Mouse (Mus musculus): ENCODE results near the gene Crtc1. TPM values are rescaled to one million over a fixed set of nuclear protein-coding genes. Genes with fewer than 3 reads are reported as not detected.

Gene Crtc1
- polyA plus RNA-seq, 2 experiments: 2.9 to 3.9 TPM

- Histone ChIP-seq H3K4me1 (replicated peaks; ENCODE audit: control insufficient read depth in 2 of 2, insufficient read depth in 2 of 2, low read length in 1 of 2) (peaks cover 0 to 7% of the 10 kb centered on the region in 2 experiments; a peak in 1 of 4 replicates), H3K4me2 (ENCODE audit: low read depth) (no peak overlapping the region), H3K27me3 (ENCODE audit: control insufficient read depth, insufficient read depth, low read length) (no peaks in the 10 kb centered on the region), H3K4me3 (ENCODE audit: insufficient read depth in 1 of 2, low read depth in 2 of 2, low read length in 2 of 2) (no peak overlapping the region), H3K36me3 (replicated peaks; ENCODE audit: control insufficient read depth, insufficient read depth, low read depth) (no peaks in the 10 kb centered on the region), H3K9ac (replicated peaks) (no peak overlapping the region), H3K27ac (no peak overlapping the region), H3K9me3 (ENCODE audit: control insufficient read depth, low read length) (no peaks in the 10 kb centered on the region)
- DNase-seq (ENCODE audit: low read depth in 3 of 3, low spot score in 3 of 3) (no peak), ATAC-seq (ENCODE audit: insufficient read depth) (peak; percentile 65)
- 50% methylated on average over 4 of the region's 4 CpGs for WGBS (ENCODE audit: insufficient replicate concordance)
- TF ChIP-seq CTCF (IDR thresholded peaks at IDR 0.05; ENCODE audit: low read depth): no peak
- TF ChIP-seq EP300 (IDR thresholded peaks at IDR 0.05; ENCODE audit: low read depth): no peak
These were observed 6.3 kb downstream of the Crtc1 start for GRCm38 (mm10) chr8:70432991-70433536.

DNA sequence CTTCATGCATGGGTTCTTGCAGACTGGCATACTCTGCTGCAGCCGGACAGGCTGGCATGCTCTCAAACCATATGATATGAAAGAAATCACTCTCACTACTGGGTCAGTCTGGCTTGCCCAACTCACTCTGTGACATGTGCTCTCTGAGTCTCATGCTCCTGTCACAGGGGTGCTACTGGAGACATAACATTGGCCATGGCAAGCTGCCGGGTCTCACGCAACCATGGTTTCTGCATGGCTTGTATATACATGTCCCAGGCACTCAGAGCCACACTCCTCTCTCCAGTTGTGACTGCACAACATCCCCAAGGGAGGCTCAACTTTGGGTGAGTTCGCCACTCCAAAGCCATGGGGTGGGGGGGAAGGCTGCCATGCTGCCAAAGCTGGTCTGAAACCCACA, 8.2 kb downstream of the Crtc1 start:
- no peak for ATAC-seq (ENCODE audit: insufficient read depth)
- 75% methylated on average over 4 of the region's 4 CpGs for whole genome bisulfite sequencing (ENCODE audit: insufficient replicate concordance)

DNA sequence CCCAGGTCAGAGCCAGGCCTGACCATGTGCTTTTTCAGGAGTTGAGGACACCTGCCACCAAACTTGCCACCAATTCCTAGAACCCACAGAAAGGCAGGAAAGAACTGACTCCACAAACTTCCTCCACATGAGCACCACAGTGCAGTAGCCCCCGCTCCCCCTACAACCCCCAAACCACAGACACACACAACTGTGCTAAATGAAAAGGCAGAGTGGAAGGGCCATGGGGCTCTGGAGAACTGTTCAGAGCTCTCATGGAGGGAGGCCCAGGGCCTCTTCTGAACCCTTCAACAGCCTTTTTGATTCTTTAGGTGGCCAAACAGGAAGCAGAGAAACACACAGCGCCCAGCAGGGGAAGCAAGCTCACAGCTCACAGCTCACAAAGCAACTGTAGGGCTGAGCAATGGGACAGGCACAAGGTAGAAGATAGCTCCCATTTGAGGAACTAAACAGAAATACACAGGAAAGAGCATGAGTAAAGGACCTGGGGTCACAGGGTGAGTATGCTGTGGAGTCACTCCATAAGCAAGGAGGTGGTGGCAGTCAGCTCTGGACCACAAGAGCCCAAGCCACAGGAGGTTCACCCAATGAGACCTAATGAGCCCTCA, 13.0 kb downstream of the Crtc1 start:
- no peak for DNase-seq (ENCODE audit: low read depth in 3 of 3, low spot score in 3 of 3)
- Histone ChIP-seq H3K4me2 (ENCODE audit: low read depth) (no peak overlapping the region), H3K4me3 (ENCODE audit: insufficient read depth in 1 of 2, low read depth in 2 of 2, low read length in 2 of 2) (no peak overlapping the region), H3K27me3 (ENCODE audit: control insufficient read depth, insufficient read depth, low read length) (no peaks in the 10 kb centered on the region), H3K4me1 (replicated peaks; ENCODE audit: control insufficient read depth in 2 of 2, insufficient read depth in 2 of 2, low read length in 1 of 2) (peaks cover 13 to 32% of the 10 kb centered on the region in 2 experiments), H3K9ac (replicated peaks) (no peak overlapping the region), H3K36me3 (replicated peaks; ENCODE audit: control insufficient read depth, insufficient read depth, low read depth) (no peaks in the 10 kb centered on the region), H3K27ac (no peak overlapping the region), H3K9me3 (ENCODE audit: control insufficient read depth, low read length) (no peaks in the 10 kb centered on the region)
- ATAC-seq (ENCODE audit: insufficient read depth): no peak
- 51% methylated on average over 2 of the region's 2 CpGs for WGBS (ENCODE audit: insufficient replicate concordance)
- TF ChIP-seq EP300 (IDR thresholded peaks at IDR 0.05; ENCODE audit: low read depth): no peak
- TF ChIP-seq CTCF (IDR thresholded peaks at IDR 0.05; ENCODE audit: low read depth): no peak

More for the DNA sequence above, 8.2 kb downstream of the Crtc1 start:
- no peaks in the 10 kb centered on the region for H3K27me3 ChIP-seq (ENCODE audit: control insufficient read depth, insufficient read depth, low read length)
- H3K4me1 ChIP-seq (replicated peaks; ENCODE audit: control insufficient read depth in 2 of 2, insufficient read depth in 2 of 2, low read length in 1 of 2): peaks cover under 1 to 13% of the 10 kb centered on the region in 2 experiments; a peak in 2 of 4 replicates
- H3K9ac ChIP-seq (replicated peaks): no peak overlapping the region
- H3K4me2 ChIP-seq (ENCODE audit: low read depth): no peak overlapping the region
- H3K27ac ChIP-seq: no peak overlapping the region
- no peaks in the 10 kb centered on the region for H3K9me3 ChIP-seq (ENCODE audit: control insufficient read depth, low read length)
- no peak for DNase-seq (ENCODE audit: low read depth in 3 of 3, low spot score in 3 of 3)
- no peak overlapping the region for H3K4me3 ChIP-seq (ENCODE audit: insufficient read depth in 1 of 2, low read depth in 2 of 2, low read length in 2 of 2)
- no peaks in the 10 kb centered on the region for H3K36me3 ChIP-seq (replicated peaks; ENCODE audit: control insufficient read depth, insufficient read depth, low read depth)
- TF ChIP-seq CTCF (IDR thresholded peaks at IDR 0.05; ENCODE audit: low read depth) (no peak), EP300 (IDR thresholded peaks at IDR 0.05; ENCODE audit: low read depth) (no peak)

- TF ChIP-seq EP300 (IDR thresholded peaks at IDR 0.05; ENCODE audit: low read depth) (peak; percentile 40; the same call in 1 of the 2 replicates), CTCF (IDR thresholded peaks at IDR 0.05; ENCODE audit: low read depth) (no peak)
- no peak overlapping the region for H3K4me2 ChIP-seq (ENCODE audit: low read depth)
- H3K9me3 ChIP-seq (ENCODE audit: control insufficient read depth, low read length): no peaks in the 10 kb centered on the region
- peak overlapping the region; percentile 67 for H3K27ac ChIP-seq
- peak overlapping the region; percentile 20; the same call in 1 of the 2 replicates for H3K9ac ChIP-seq (replicated peaks)
- no peaks in the 10 kb centered on the region for H3K27me3 ChIP-seq (ENCODE audit: control insufficient read depth, insufficient read depth, low read length)
- no peaks in the 10 kb centered on the region for H3K36me3 ChIP-seq (replicated peaks; ENCODE audit: control insufficient read depth, insufficient read depth, low read depth)
- ATAC-seq (ENCODE audit: insufficient read depth) (peak; percentile 83), DNase-seq (ENCODE audit: low read depth in 3 of 3, low spot score in 3 of 3) (peak in 2 of 3 experiments; percentile 66 to 73)
- WGBS (ENCODE audit: insufficient replicate concordance): 25% methylated on average over 2 of the region's 2 CpGs
- H3K4me3 ChIP-seq (ENCODE audit: insufficient read depth in 1 of 2, low read depth in 2 of 2, low read length in 2 of 2): no peak overlapping the region
- H3K4me1 ChIP-seq (replicated peaks; ENCODE audit: control insufficient read depth in 2 of 2, insufficient read depth in 2 of 2, low read length in 1 of 2): peaks cover 23 to 51% of the 10 kb centered on the region in 2 experiments
These were observed 16.7 kb downstream of the Crtc1 start for GRCm38 (mm10) chr8:70422722-70423121.

GRCm38 (mm10) chr8:70421349-70422104, 17.9 kb downstream of the Crtc1 start:
- Histone ChIP-seq H3K27ac (peak overlapping the region; percentile 67), H3K27me3 (ENCODE audit: control insufficient read depth, insufficient read depth, low read length) (no peaks in the 10 kb centered on the region), H3K4me3 (ENCODE audit: insufficient read depth in 1 of 2, low read depth in 2 of 2, low read length in 2 of 2) (no peak overlapping the region), H3K4me1 (replicated peaks; ENCODE audit: control insufficient read depth in 2 of 2, insufficient read depth in 2 of 2, low read length in 1 of 2) (peaks cover 28 to 54% of the 10 kb centered on the region in 2 experiments), H3K9ac (replicated peaks) (no peak overlapping the region; the same call in 1 of the 2 replicates), H3K9me3 (ENCODE audit: control insufficient read depth, low read length) (no peaks in the 10 kb centered on the region), H3K4me2 (ENCODE audit: low read depth) (no peak overlapping the region), H3K36me3 (replicated peaks; ENCODE audit: control insufficient read depth, insufficient read depth, low read depth) (no peaks in the 10 kb centered on the region)
- no peak for ATAC-seq (ENCODE audit: insufficient read depth)
- 45% methylated on average over 18 of the region's 18 CpGs for WGBS (ENCODE audit: insufficient replicate concordance)
- no peak for TF ChIP-seq EP300 (IDR thresholded peaks at IDR 0.05; ENCODE audit: low read depth)
- no peak for TF ChIP-seq CTCF (IDR thresholded peaks at IDR 0.05; ENCODE audit: low read depth)
- DNase-seq (ENCODE audit: low read depth in 3 of 3, low spot score in 3 of 3): no peak

All from liver, embryonic 14.5 days (tissue).